Mouse (Mus musculus) lung, embryonic 16.5 days (tissue): ENCODE measurements at regions not wholly inside any gene's neighbourhood (a gene's known extent, or its start where the extent isn't known, plus 50 kb on each side); places are given as distances from the start of the nearest gene placed in this dataset.
"Not testable (repeated sequence)": the region's sequence is repeated elsewhere in the genome, so short reads cannot be mapped to it uniquely, and the experiment has no call there.

Source experiments
- ATAC-seq: fragments of 200-750 bp; cut with Nextera tagmentation; 2 replicates; pipeline ENCODE4 v1.8.0; 2017; ENCODE audit warnings: low read depth, mild to moderate bottlenecking, moderate library complexity
- H3K27ac ChIP-seq: fragments of 300-500 bp; sonication (generic); 2 replicates; pipeline ENCODE4 v1.5.1; 2014; ENCODE audit warnings: mild to moderate bottlenecking, control low read depth, low read length
- H3K27me3 ChIP-seq: fragments of 300-500 bp; sonication (generic); 2 replicates; pipeline ENCODE4 v1.6.1; 2014; ENCODE audit warnings: low read depth, low read length, mixed read lengths; ENCODE audit not compliant: control insufficient read depth, insufficient read depth
- H3K36me3 ChIP-seq: fragments of 300-500 bp; sonication (generic); 2 replicates; pipeline ENCODE4 v1.6.1; 2014; ENCODE audit warnings: low read length; ENCODE audit not compliant: control insufficient read depth, insufficient read depth
- H3K4me1 ChIP-seq: fragments of 300-500 bp; sonication (generic); replicated peaks from 2 replicates; pipeline ENCODE4 v1.6.1; 2014; ENCODE audit warnings: low read length, mixed read lengths; ENCODE audit not compliant: control insufficient read depth, insufficient read depth
- H3K4me2 ChIP-seq: fragments of 300-500 bp; sonication (generic); 2 replicates; pipeline ENCODE4 v1.6.1; 2014; ENCODE audit warnings: low read depth, low read length, control low read depth
- H3K4me3 ChIP-seq: fragments of 300-500 bp; sonication (generic); 2 replicates; pipeline ENCODE4 v1.5.1; 2014; ENCODE audit warnings: mild to moderate bottlenecking, low read length, control low read depth
- H3K9ac ChIP-seq: fragments of 300-500 bp; sonication (generic); 2 replicates; pipeline ENCODE4 v1.6.1; 2014; ENCODE audit warnings: low read length, control low read depth
- H3K9me3 ChIP-seq: fragments of 300-500 bp; sonication (generic); 2 replicates; pipeline ENCODE4 v1.6.1; 2016; ENCODE audit warnings: low read length; ENCODE audit not compliant: control insufficient read depth
- WGBS: fragments of 180-500 bp; shearing (Covaris S2); extraction: QIAGEN DNeasy Blood & Tissue Kit; methylation state at CpG from one replicate; pipeline ENCODE4 v1.1.7; 2014; 5-methylcytosine and 5-hydroxymethylcytosine counted together

DNA sequence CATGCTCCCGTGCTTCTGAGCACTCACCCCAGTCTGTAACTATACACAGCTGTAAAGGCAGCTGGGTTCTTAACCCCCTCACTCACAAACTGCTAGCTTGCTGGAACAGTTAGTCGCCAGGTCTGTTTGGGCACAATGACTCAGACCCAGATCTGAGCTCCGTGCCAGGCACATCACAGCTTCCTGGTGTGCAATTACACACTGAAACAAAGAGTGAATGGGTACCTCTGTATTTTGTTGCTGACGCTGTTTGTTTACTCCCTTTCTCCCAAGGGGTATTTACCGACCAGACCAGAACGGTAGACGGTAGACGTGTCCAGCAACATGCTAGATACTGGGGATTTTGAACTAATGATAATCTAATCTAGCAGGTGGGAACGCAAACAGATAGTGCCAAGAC, 99.3 kb downstream of the Sox4 start:
- no peak for ATAC-seq
- Histone ChIP-seq H3K36me3 (no peaks in the 10 kb centered on the region), H3K4me1 (0 out of 2 replicates have a peak, but pooled peaks cover 3% of the 10 kb centered on the region), H3K4me2 (no peak overlapping the region), H3K9ac (no peak overlapping the region), H3K9me3 (no peaks in the 10 kb centered on the region), H3K27me3 (no peaks in the 10 kb centered on the region), H3K4me3 (no peak overlapping the region), H3K27ac (no peak overlapping the region)
- WGBS = 74% methylated on average over 9 of the region's 9 CpGs

DNA sequence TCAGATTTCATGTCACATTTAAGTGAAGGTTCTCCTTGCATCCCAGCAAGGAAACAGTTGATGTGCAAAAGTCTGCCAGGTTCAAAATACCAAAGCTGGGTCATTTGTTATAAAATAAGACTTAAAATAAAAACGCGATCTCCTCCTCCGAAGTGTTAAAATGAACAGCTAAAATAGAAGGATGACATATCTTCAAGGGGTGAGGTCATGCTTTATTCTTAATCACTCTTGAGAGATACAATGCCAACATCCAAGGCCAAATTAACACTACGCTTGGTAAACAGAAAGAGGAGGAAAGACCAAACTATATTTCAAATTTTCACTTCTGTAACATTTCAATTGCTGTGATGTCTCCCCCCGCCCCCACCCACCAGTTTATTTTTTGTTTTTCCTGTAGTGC, 105.2 kb downstream of the Sox4 start:
- peaks cover 3% of the 10 kb centered on the region; the same call in 1 of the 2 replicates for H3K4me1 ChIP-seq
- no peak overlapping the region for H3K27ac ChIP-seq
- H3K4me3 ChIP-seq = no peak overlapping the region
- H3K9ac ChIP-seq = no peak overlapping the region
- H3K27me3 ChIP-seq = no peaks in the 10 kb centered on the region
- H3K9me3 ChIP-seq = no peaks in the 10 kb centered on the region
- H3K4me2 ChIP-seq = no peak overlapping the region
- WGBS = 65% methylated on average over 5 of the region's 5 CpGs
- no peaks in the 10 kb centered on the region for H3K36me3 ChIP-seq
- no peak for ATAC-seq

DNA sequence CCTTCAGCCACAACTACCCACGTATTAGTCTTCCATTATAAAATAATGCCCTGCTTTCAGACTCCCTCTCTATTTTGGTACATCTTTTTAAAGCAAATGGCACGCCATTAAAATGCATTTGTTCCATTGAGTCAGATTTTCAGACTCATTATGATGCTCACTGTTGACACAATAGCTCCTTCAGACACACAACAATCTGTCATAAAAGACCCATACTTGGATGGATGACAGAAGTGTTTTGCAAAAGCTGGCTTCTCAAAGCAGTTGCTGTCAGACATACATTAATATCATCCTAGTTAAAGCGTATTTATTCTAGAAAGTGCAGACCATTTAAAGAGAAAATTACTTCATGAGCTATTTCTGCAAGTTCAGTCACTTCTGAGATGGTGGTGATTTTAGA, 106.0 kb downstream of the Sox4 start:
- 54% methylated on average over 3 of the region's 3 CpGs for WGBS
- peak; percentile 62; the same call in 1 of the 2 replicates for ATAC-seq
- H3K9me3 ChIP-seq = no peaks in the 10 kb centered on the region
- no peak overlapping the region; the same call in 1 of the 2 replicates for H3K27ac ChIP-seq
- no peak overlapping the region for H3K4me2 ChIP-seq
- no peak overlapping the region for H3K4me3 ChIP-seq
- no peak overlapping the region for H3K9ac ChIP-seq
- no peaks in the 10 kb centered on the region for H3K27me3 ChIP-seq
- peaks cover 7% of the 10 kb centered on the region; the same call in 1 of the 2 replicates for H3K4me1 ChIP-seq
- no peaks in the 10 kb centered on the region for H3K36me3 ChIP-seq

DNA sequence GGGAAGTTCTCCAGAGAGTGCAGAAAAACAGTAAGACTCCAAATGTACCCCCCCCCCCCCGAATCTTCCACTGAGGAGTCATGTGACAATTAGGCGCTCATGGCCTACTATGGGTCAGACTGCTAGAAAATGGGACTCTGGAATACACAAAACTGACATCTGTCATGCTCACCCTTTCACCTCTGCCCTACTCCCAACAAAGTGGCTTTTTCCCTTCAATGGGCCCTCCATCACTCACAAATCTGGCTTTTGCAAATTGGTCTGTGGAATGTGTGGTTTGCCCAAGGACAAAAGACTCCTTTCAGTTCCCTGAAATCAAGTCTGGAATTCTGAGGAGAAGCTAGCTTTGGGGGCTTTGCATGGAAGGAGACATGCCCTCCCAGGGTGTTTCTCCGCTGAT, 109.0 kb downstream of the Sox4 start:
- Histone ChIP-seq H3K4me3 (no peak overlapping the region), H3K9ac (no peak overlapping the region), H3K36me3 (no peaks in the 10 kb centered on the region), H3K4me1 (peaks cover 7% of the 10 kb centered on the region; the same call in 1 of the 2 replicates), H3K27me3 (no peaks in the 10 kb centered on the region), H3K27ac (no peak overlapping the region), H3K4me2 (no peak overlapping the region), H3K9me3 (no peaks in the 10 kb centered on the region)
- 72% methylated on average over 3 of the region's 3 CpGs for WGBS
- no peak for ATAC-seq

DNA sequence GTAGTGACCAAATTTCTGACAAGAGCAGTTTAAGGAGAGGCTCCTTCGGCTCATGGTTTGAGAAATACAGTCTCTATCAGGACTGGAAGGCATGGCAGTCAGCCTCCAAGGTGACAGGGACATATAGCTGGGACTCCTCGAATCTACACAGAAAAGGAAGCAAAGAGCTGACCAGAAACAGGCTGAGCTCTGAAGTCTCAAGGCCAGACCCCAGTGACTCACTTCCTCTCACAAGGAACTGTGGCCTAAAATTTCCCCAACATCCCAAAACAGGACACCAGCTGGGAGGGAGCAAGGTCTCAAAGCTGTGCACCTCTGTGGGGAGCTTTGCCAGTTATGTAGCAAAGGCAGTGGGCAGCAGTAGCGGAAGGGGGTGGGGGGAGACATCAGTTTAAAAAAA, 110.7 kb downstream of the Sox4 start:
- peak; percentile 39; the same call in 1 of the 2 replicates for ATAC-seq
- WGBS = 49% methylated on average over 3 of the region's 3 CpGs
- Histone ChIP-seq H3K9ac (no peak overlapping the region), H3K4me2 (no peak overlapping the region), H3K4me3 (no peak overlapping the region), H3K27me3 (no peaks in the 10 kb centered on the region), H3K9me3 (no peaks in the 10 kb centered on the region), H3K4me1 (peaks cover 14% of the 10 kb centered on the region; the same call in 1 of the 2 replicates), H3K36me3 (no peaks in the 10 kb centered on the region), H3K27ac (peak overlapping the region; percentile 32)

DNA sequence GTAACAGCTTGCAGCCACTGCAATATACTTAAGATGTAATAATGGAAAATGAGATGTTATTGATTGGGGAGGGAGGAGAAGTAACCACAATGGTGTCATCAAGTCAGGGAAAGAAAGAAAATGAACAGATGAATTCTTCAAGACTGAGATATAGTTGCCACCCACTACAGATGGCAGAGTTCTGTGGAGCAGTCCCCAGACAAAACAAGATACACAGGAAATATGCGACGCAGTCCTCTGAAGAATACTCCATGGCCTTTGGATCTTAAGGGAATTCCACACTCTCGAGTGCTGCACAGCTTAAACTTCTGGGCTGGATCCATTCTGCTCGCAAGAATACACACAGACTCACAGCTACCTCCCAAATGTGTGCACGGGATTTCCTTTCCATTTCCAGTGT, 113.4 kb downstream of the Sox4 start:
- 56% methylated on average over 5 of the region's 5 CpGs for WGBS
- Histone ChIP-seq H3K4me3 (no peak overlapping the region), H3K27me3 (no peaks in the 10 kb centered on the region), H3K27ac (no peak overlapping the region), H3K9me3 (no peaks in the 10 kb centered on the region), H3K36me3 (no peaks in the 10 kb centered on the region), H3K4me2 (no peak overlapping the region), H3K9ac (no peak overlapping the region), H3K4me1 (peaks cover 11% of the 10 kb centered on the region; the same call in 1 of the 2 replicates)
- ATAC-seq = no peak

DNA sequence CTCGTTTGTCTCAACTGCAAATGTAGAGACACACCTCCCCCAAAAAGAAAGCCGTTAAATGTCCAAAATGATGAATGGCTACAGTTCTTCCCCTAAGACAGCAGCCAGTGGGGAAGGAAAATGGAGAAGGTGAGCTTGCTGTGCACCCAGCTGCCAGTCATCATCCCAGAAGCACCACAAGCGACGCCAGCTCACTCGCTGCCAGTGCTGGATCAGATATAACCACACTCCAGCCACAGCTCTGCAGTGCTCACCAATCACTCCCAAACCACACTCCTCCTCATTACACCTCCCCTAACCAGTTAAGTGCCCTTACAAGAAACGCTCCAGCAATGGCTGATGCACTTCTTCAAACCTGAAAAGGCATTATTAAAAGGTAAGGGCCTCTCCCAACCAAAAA, 114.4 kb downstream of the Sox4 start:
- Histone ChIP-seq H3K9me3 (no peaks in the 10 kb centered on the region), H3K4me1 (peaks cover 11% of the 10 kb centered on the region; the same call in 1 of the 2 replicates), H3K27ac (0 out of 2 replicates have a peak overlapping the region, but pooled peaks have one; percentile 62), H3K4me3 (no peak overlapping the region), H3K36me3 (no peaks in the 10 kb centered on the region), H3K27me3 (no peaks in the 10 kb centered on the region), H3K9ac (peak overlapping the region; percentile 37; the same call in 1 of the 2 replicates), H3K4me2 (peak overlapping the region; percentile 7; the same call in 1 of the 2 replicates)
- WGBS = 19% methylated on average over 6 of the region's 6 CpGs
- no peak for ATAC-seq

DNA sequence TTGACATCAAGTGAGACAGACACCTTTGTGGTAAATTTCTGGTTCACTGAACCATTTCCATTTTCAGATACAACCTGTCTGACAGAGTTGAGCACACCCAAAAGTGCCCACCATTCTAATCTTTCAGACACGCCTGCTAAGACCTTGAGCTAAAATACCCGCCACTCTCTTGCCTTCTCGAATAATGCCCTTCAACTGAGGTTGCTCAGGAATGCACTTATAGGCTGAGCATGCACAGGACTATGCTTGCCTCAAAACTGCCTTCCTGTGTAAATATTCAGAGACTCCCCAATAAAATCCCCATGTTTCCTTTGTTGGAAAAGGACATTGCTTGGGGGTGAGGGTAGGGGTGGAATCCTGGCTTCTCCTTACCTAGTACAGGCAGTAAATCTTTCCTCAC, 115.3 kb downstream of the Sox4 start:
- peaks cover 19% of the 10 kb centered on the region for H3K4me1 ChIP-seq
- H3K9ac ChIP-seq = no peak overlapping the region
- peak overlapping the region; percentile 62 for H3K27ac ChIP-seq
- H3K27me3 ChIP-seq = no peaks in the 10 kb centered on the region
- H3K4me3 ChIP-seq = no peak overlapping the region
- H3K4me2 ChIP-seq = no peak overlapping the region
- peak; percentile 75 for ATAC-seq
- no peaks in the 10 kb centered on the region for H3K9me3 ChIP-seq
- no peaks in the 10 kb centered on the region for H3K36me3 ChIP-seq
- 60% methylated on average over 3 of the region's 3 CpGs for WGBS

DNA sequence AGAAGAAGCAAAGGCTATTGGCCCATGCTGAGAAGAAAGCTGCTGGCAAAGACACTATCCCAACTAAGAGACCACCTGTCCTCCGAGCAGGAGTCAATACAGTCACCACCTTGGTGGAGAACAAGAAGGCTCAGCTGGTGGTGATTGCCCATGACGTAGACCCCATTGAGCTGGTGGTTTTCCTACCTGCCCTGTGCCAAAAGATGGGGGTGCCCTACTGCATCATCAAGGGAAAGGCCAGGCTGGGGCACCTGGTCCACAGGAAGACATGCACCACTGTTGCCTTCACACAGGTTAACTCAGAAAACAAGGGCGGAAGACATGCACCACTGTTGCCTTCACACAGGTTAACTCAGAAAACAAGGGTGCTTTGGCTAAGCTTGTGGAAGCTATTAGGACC, 116.3 kb downstream of the Sox4 start:
- not testable (repeated sequence) for H3K27ac ChIP-seq, H3K36me3 ChIP-seq, H3K4me3 ChIP-seq, H3K27me3 ChIP-seq, H3K4me2 ChIP-seq, H3K9ac ChIP-seq, ATAC-seq, H3K9me3 ChIP-seq
- peaks cover 22% of the 10 kb centered on the region for H3K4me1 ChIP-seq
- WGBS = 98% methylated on average over 3 of the region's 3 CpGs

DNA sequence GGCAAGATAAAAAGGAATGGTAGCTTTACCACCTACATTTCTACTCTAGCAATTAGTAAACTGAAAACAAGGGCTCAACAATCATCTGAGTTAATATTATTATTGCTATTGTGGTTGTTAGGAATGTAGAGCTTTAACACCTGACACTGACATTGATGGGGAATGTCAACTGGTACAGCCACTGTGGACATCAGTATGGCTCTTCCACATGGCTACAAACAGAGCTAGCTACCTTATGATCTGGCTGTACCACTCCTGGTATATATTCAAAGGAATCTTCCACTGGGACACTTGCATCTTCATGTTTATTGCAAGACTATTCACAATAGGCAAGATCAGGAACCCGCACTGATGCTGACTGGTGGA, 119.8 kb downstream of the Sox4 start:
- Histone ChIP-seq H3K36me3 (no peaks in the 10 kb centered on the region), H3K4me3 (no peak overlapping the region), H3K9ac (no peak overlapping the region), H3K4me2 (no peak overlapping the region), H3K27me3 (no peaks in the 10 kb centered on the region), H3K4me1 (peaks cover 22% of the 10 kb centered on the region), H3K9me3 (no peaks in the 10 kb centered on the region), H3K27ac (no peak overlapping the region; the same call in 1 of the 2 replicates)
- WGBS = 100% methylated on average over 1 of the region's 1 CpGs
- no peak for ATAC-seq
